Mouse (Mus musculus) neural tube, embryonic 12.5 days (tissue): ENCODE results near the gene Tmem176b. TPM values are rescaled to one million over a fixed set of nuclear protein-coding genes. Genes with fewer than 3 reads are reported as not detected.
"Not testable (repeated sequence)": the region's sequence is repeated elsewhere in the genome, so short reads cannot be mapped to it uniquely, and the experiment has no call there.

Experiments used
- ATAC-seq: fragments of 200-750 bp; cut with Nextera tagmentation; 2 replicates; pipeline ENCODE4 v1.8.0; 2017; ENCODE audit warnings: low read depth, mild to moderate bottlenecking, moderate TSS enrichment, moderate library complexity; ENCODE audit not compliant: low FRiP score
- H3K27ac ChIP-seq: fragments of 300-500 bp; sonication (generic); 2 replicates; pipeline ENCODE4 v1.5.1; 2016
- H3K27me3 ChIP-seq: fragments of 300-500 bp; sonication (generic); replicated peaks from 2 replicates; pipeline ENCODE4 v1.6.1; 2016; ENCODE audit warnings: mild to moderate bottlenecking
- H3K36me3 ChIP-seq: fragments of 300-500 bp; sonication (generic); 2 replicates; pipeline ENCODE4 v1.6.1; 2016; ENCODE audit warnings: mild to moderate bottlenecking
- H3K4me1 ChIP-seq: fragments of 300-500 bp; sonication (generic); 2 replicates; pipeline ENCODE4 v1.6.1; 2016
- H3K4me2 ChIP-seq: fragments of 300-500 bp; sonication (generic); replicated peaks from 2 replicates; pipeline ENCODE4 v1.6.1; 2016; ENCODE audit warnings: mild to moderate bottlenecking
- H3K4me3 ChIP-seq: fragments of 300-500 bp; sonication (generic); 2 replicates; pipeline ENCODE4 v1.5.1; 2016
- H3K9ac ChIP-seq: fragments of 300-500 bp; sonication (generic); 2 replicates; pipeline ENCODE4 v1.6.1; 2016; ENCODE audit warnings: mild to moderate bottlenecking
- H3K9me3 ChIP-seq: fragments of 300-500 bp; sonication (generic); 2 replicates; pipeline ENCODE4 v1.6.1; 2016; ENCODE audit warnings: mild to moderate bottlenecking
- WGBS: fragments of 180-500 bp; shearing (Covaris S2); methylation state at CpG from one replicate; pipeline ENCODE4 v1.1.7; 2016; 5-methylcytosine and 5-hydroxymethylcytosine counted together
- polyA plus RNA-seq: library from polyadenylated mRNA; unstranded; fragments of >200 nt; fragmentation: Nextera tagmentation; extraction: Ambion mirVana; gene quantifications from 2 replicates; pipeline ENCODE4 v1.2.1, GENCODE M21; 2016

Gene Tmem176b
- polyA plus RNA-seq, 1 experiment from 2014 or later: 72.6 TPM

DNA sequence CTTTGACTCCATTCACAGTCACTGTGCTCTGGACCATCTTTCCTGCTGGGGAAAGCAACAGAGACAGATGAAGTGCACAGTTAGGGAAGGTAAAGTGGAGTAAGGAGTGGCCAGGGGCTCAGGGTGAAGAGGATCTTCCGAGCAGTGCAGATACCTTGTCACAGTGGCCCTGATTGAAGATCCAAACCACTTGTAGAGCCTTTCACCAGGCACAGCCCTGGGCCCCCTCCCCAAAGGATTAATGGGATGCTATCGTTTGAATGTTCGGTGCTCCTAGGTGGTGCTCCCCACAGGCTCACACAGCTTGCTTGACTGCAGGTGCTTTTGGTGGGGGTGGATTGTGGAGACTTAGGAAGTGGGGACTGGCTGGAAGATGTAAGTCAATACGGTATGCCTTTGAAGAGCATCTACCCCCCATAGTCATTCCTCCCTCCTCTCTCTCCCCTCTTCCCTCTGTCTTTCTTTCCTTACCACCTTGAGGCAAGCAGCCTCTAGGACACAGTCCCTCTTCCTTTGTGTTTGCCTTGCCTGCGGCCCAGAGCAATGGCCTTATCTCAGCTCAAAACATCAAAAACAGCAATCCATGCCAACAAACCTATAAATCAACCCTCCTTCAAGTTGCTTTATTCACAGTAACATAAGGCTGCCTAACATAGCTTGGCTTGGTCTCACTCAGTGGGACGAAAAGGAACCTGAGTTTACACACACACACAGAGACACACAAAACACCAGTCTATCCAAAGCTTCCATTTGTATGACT is 2.8 kb downstream of the Tmem176b start:
- no peaks in the 10 kb centered on the region for H3K27me3 ChIP-seq
- no peak overlapping the region for H3K27ac ChIP-seq
- 0 out of 2 replicates have a peak, but pooled peaks cover 3% of the 10 kb centered on the region for H3K36me3 ChIP-seq
- no peak for ATAC-seq
- no peak overlapping the region for H3K4me2 ChIP-seq
- H3K9ac ChIP-seq: no peak overlapping the region
- peaks cover 24% of the 10 kb centered on the region for H3K4me1 ChIP-seq
- WGBS: 76% methylated on average over 6 of the region's 6 CpGs
- H3K9me3 ChIP-seq: no peaks in the 10 kb centered on the region
- H3K4me3 ChIP-seq: no peak overlapping the region

DNA sequence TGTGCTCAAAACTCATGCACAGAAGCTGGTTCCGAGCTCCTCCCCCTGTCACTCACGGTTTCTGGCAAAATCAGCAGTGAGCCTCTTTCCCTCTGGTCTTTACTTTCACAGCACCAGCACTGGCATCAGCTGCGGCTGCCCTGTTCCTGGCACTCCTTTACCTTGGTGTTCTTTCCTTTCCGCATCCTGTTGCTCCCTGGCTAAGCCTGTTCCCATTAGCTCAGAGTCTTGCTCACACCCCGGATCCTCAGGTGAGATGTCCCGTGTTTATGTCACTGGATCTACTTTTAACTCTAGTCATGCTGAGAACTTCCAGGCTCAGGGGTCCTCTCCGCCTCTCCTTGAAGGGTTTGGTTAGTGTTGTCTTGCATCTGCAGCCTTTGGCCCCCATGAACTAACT is 3.8 kb downstream of the Tmem176b start:
- WGBS: 88% methylated on average over 7 of the region's 7 CpGs
- no peaks in the 10 kb centered on the region for H3K9me3 ChIP-seq
- H3K9ac ChIP-seq: no peak overlapping the region
- H3K27me3 ChIP-seq: no peaks in the 10 kb centered on the region
- H3K27ac ChIP-seq: no peak overlapping the region
- no peak overlapping the region for H3K4me3 ChIP-seq
- no peak overlapping the region for H3K4me2 ChIP-seq
- no peak for ATAC-seq
- H3K4me1 ChIP-seq: peaks cover 24% of the 10 kb centered on the region
- H3K36me3 ChIP-seq: 0 out of 2 replicates have a peak, but pooled peaks cover 3% of the 10 kb centered on the region

DNA sequence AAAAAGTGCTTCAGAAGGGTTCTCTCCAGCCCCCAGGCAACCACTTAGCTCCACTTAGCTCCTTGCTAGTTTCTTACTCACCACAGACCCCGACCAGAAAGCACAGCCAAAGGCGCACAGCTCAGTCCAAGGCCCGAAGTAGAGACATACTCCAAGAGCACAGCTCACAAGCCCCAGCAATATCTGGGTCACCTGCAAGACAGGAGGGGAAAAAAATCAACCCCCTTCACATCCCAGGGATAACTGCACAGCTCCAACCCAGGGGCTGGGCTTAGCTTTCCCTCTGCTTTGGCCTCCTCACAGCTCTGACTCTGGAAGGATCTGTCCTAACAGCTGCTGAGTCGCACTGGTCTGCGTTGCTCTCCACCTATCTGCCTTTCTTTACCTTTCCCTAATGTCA is 5.2 kb downstream of the Tmem176b start:
- Histone ChIP-seq H3K4me2 (no peak overlapping the region), H3K9ac (no peak overlapping the region), H3K9me3 (no peaks in the 10 kb centered on the region), H3K27ac (no peak overlapping the region), H3K27me3 (no peaks in the 10 kb centered on the region), H3K36me3 (0 out of 2 replicates have a peak, but pooled peaks cover 3% of the 10 kb centered on the region), H3K4me3 (no peak overlapping the region), H3K4me1 (peaks cover 14% of the 10 kb centered on the region; the same call in 1 of the 2 replicates)
- 88% methylated on average over 5 of the region's 5 CpGs for WGBS
- no peak for ATAC-seq

DNA sequence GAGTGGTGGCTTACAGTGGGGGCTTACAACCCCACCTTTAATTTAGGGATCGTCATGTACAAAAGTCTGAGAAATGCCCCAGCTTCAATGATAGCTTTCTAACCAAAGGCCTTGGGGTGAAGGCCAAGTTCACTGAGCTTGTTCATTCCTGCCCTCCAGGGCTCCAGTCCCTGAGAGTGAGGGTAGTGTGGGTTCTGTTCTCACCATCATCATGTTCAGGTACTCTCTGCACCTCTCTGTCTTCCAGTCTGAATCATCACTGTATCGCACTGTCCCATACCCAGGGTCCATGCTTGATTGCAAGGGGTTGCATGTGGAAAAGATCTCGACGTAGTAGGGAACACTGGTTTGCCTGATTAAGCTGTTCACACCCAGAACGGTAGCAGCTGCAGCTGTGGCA is 6.1 kb downstream of the Tmem176b start:
- no peak for ATAC-seq
- 88% methylated on average over 5 of the region's 5 CpGs for WGBS
- H3K4me3 ChIP-seq: no peak overlapping the region
- H3K27me3 ChIP-seq: no peaks in the 10 kb centered on the region
- H3K4me2 ChIP-seq: no peak overlapping the region
- H3K9me3 ChIP-seq: no peaks in the 10 kb centered on the region
- no peak overlapping the region for H3K27ac ChIP-seq
- H3K9ac ChIP-seq: no peak overlapping the region
- H3K4me1 ChIP-seq: peaks cover 5% of the 10 kb centered on the region; the same call in 1 of the 2 replicates
- H3K36me3 ChIP-seq: 0 out of 2 replicates have a peak, but pooled peaks cover 3% of the 10 kb centered on the region

DNA sequence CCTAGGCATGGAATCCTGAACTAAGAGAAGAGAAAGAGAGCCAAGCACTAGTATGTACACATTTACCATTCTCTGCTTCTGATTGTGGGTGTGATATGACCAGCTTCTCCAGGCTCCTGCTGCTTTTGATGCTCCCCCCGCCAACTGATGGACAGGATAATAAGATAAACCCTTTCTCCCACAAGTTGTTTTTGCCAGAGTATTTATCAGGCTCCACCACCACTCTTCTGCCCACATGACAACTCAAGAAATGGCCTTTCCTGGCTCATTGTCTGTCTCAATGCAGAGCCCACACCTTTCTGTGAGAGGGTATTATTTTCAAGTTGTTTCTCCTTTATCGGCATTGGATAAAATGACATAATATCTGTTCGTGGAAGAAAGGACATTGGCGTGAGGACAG is 7.8 kb downstream of the Tmem176b start:
- Histone ChIP-seq H3K4me3 (no peak overlapping the region), H3K27ac (no peak overlapping the region), H3K4me2 (no peak overlapping the region), H3K27me3 (no peaks in the 10 kb centered on the region), H3K9me3 (no peaks in the 10 kb centered on the region), H3K4me1 (no peaks in the 10 kb centered on the region), H3K36me3 (0 out of 2 replicates have a peak, but pooled peaks cover 3% of the 10 kb centered on the region), H3K9ac (no peak overlapping the region)
- no peak for ATAC-seq
- 91% methylated on average over 4 of the region's 4 CpGs for WGBS

DNA sequence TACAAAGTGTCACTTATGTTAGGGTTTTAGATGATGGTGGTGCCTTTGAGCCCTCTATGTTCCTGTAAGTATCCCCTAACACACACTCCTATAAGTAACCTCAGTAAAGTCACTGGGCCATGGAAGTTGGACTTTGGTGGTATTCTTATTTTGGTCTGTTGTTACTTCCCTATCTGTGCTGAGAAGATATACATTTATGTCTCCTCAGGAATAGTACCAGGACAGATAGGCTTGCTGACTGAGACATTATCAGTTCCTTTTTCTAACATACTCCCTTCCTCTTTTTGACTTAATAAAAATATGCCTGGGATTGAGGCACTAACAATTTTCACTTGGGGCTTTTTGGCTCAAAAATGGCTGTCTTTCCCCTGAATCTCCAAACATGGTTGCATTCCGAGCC is 8.9 kb downstream of the Tmem176b start:
- ATAC-seq: no peak
- Histone ChIP-seq H3K9me3 (no peaks in the 10 kb centered on the region), H3K4me2 (no peak overlapping the region), H3K27me3 (no peaks in the 10 kb centered on the region), H3K36me3 (0 out of 2 replicates have a peak, but pooled peaks cover 3% of the 10 kb centered on the region), H3K4me3 (no peak overlapping the region), H3K4me1 (no peaks in the 10 kb centered on the region), H3K9ac (no peak overlapping the region), H3K27ac (no peak overlapping the region)
- WGBS: 91% methylated on average over 1 of the region's 1 CpGs

DNA sequence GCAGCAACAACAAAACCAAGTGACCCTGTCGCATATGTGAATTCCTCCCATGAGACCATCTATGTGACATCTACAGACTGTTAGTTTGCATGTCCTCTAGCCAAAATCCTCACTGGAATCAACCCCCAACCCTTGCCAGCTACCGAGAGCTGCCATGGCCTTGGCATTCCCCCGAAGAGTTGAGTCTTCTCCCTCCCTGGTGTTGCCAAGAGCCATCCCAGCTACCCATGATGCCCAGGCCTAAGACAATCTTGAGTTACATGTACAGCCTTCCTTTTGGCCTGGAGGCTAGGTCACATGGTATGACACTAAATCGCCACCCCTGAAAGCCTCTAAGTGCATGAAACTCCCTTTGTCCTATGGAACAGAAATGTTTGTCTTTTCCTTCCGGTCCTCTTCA is 10.2 kb downstream of the Tmem176b start:
- H3K4me1 ChIP-seq: no peaks in the 10 kb centered on the region
- ATAC-seq: no peak
- 0 out of 2 replicates have a peak, but pooled peaks cover 3% of the 10 kb centered on the region for H3K36me3 ChIP-seq
- no peak overlapping the region for H3K9ac ChIP-seq
- H3K4me3 ChIP-seq: no peak overlapping the region
- WGBS: 89% methylated on average over 5 of the region's 5 CpGs
- no peaks in the 10 kb centered on the region for H3K9me3 ChIP-seq
- H3K4me2 ChIP-seq: no peak overlapping the region
- H3K27me3 ChIP-seq: no peaks in the 10 kb centered on the region
- H3K27ac ChIP-seq: no peak overlapping the region

DNA sequence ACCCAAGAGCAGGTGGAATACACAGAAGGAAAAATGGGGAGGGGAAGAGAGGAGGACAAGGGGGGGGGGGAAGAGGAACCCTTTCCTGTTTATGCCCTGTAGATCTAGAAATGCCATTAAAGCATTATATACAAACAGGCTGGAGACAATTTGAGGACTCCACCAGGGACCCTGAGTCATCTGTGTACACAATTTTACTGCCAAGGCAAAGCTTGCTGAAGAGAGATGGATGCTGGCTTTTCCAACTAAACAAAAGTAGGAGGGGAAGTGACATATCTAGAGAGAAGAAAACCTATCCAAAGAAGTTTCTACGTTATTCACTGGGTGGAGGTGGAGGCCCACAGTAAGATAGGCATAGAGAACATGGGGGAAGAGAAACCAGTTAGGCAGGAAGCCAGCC is 11.1 kb downstream of the Tmem176b start:
- no peaks in the 10 kb centered on the region for H3K4me1 ChIP-seq
- no peak overlapping the region for H3K4me3 ChIP-seq
- H3K27me3 ChIP-seq: no peaks in the 10 kb centered on the region
- no peak overlapping the region for H3K27ac ChIP-seq
- no peak overlapping the region for H3K4me2 ChIP-seq
- 78% methylated on average over 1 of the region's 1 CpGs for WGBS
- no peak for ATAC-seq
- no peaks in the 10 kb centered on the region for H3K9me3 ChIP-seq
- no peak overlapping the region for H3K9ac ChIP-seq
- H3K36me3 ChIP-seq: 0 out of 2 replicates have a peak, but pooled peaks cover 3% of the 10 kb centered on the region

DNA sequence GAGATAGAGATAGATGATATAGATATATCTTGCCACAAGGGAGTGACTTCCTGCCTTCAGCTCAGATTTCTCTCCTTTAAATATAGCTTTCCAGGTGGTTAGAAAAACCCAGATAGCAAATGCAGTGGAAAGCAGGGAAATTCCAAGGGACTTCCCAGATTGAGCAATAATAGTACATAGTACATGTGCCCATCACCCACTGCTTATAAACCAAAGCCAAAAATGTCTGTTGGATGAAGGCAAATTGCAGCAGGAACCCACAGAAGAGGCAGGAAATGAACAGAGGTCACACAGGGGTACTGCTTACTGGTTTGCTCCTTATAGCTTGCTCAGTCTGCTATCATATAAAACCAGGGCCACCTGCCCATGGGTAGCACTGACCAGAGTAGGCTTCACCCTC is 11.6 kb downstream of the Tmem176b start:
- 0 out of 2 replicates have a peak, but pooled peaks cover 3% of the 10 kb centered on the region for H3K36me3 ChIP-seq
- ATAC-seq: no peak
- no peak overlapping the region for H3K27ac ChIP-seq
- no peaks in the 10 kb centered on the region for H3K4me1 ChIP-seq
- no peak overlapping the region for H3K4me2 ChIP-seq
- no peak overlapping the region for H3K4me3 ChIP-seq
- H3K9ac ChIP-seq: no peak overlapping the region
- H3K27me3 ChIP-seq: no peaks in the 10 kb centered on the region
- H3K9me3 ChIP-seq: no peaks in the 10 kb centered on the region

DNA sequence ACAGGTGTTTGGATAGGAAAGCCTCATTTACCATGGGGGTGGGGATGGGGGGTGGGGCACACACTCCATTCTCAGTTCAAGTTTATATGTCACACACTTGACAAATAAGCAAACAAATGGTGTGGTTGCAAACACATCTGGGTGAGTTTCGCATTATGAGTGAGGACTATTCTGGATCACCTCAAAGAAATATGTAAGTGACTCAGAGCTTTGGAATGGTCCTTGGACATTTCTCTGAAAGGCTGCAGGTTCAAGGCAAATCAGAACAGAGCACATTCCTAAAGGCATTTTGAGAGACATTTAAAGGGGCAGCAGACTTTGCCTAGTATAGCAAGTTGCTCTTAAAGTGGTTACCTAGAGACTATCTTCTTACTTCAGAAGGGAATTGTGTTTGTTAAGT is 12.3 kb downstream of the Tmem176b start:
- Histone ChIP-seq H3K9ac (no peak overlapping the region), H3K36me3 (no peaks in the 10 kb centered on the region), H3K27ac (no peak overlapping the region), H3K9me3 (no peaks in the 10 kb centered on the region), H3K4me3 (no peak overlapping the region), H3K4me2 (no peak overlapping the region), H3K27me3 (no peaks in the 10 kb centered on the region), H3K4me1 (no peaks in the 10 kb centered on the region)
- 85% methylated on average over 1 of the region's 1 CpGs for WGBS
- ATAC-seq: no peak

DNA sequence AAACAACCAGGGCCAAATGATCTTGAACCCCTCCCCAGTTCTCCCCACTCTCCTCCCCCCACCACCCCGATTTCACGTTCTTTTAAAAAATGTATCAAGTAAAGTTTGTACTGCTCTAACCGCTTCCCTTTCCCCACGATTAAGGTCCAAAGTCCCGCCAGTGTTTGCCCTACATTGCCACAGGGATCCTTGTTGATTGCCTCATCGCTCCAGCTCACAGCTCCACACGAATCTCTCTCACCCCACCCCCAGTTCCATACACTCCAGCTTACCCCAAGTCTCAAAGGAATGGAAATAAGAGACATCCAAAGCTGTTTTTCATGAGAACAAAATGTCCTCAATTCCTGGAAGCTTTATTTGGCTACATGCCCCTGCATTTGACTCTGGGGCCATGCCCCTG is 16.3 kb downstream of the Tmem176b start:
- H3K27ac ChIP-seq: no peak overlapping the region
- H3K4me3 ChIP-seq: no peak overlapping the region
- H3K9me3 ChIP-seq: no peaks in the 10 kb centered on the region
- WGBS: 69% methylated on average over 7 of the region's 7 CpGs
- H3K4me1 ChIP-seq: no peaks in the 10 kb centered on the region
- ATAC-seq: no peak
- no peak overlapping the region for H3K9ac ChIP-seq
- no peaks in the 10 kb centered on the region for H3K27me3 ChIP-seq
- H3K36me3 ChIP-seq: no peaks in the 10 kb centered on the region
- no peak overlapping the region for H3K4me2 ChIP-seq

DNA sequence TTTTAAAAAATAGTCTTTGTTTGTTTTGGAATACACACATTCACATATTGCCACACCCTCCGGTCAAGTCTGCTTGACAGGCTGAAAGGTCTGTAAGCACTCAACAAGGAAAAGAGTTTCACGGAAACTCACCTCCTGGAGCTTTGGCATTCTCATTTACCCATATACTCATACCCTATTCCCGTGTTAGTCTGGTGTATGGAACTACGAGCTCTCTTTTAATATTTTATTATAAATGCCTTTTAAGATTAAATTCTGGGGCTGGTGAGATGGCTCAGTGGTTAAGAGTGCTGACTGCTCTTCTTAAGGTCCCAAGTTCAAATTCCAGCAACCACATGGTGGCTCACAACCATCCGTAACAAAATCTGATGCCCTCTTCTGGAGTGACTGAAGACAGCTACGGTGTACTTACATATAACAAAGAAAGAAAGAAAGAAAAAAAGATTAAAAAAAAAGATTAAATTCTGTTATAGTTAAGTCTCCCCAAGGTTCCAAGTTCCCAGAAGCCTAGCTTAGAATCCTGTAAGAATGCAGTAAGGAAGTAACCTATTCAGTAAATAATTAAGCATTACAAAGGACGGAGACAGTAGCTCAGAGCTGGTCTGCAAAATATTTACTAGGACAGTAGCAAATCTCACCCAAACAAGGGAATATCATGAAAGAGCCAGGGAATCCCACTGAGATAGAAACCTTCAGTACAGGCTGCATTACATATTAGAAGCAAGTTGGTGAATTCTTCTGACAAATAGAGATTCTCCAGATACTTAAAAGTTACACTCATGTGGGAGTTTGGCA is 19.1 kb downstream of the Tmem176b start:
- not testable (repeated sequence) for H3K9ac ChIP-seq, ATAC-seq, H3K27ac ChIP-seq, H3K4me1 ChIP-seq, H3K36me3 ChIP-seq, H3K4me2 ChIP-seq, H3K27me3 ChIP-seq, H3K9me3 ChIP-seq, H3K4me3 ChIP-seq
- 89% methylated on average over 7 of the region's 7 CpGs for WGBS
